Mouse (Mus musculus) liver, adult 2 months (tissue): ENCODE data around the gene Klf8.

ENCODE experiments used
- CTCF ChIP-seq: fragments of 200-500 bp; IDR thresholded peaks from 2 replicates; pipeline ENCODE4 v1.5.1; 2011; ENCODE audit warnings: low read depth, low read length, control low read depth
- POLR2A ChIP-seq: fragments of 200-500 bp; IDR thresholded peaks from 2 replicates; pipeline ENCODE4 v1.6.1; 2011; ENCODE audit warnings: low read length, control low read depth; ENCODE audit not compliant: insufficient read depth; ENCODE audit errors: extremely low read depth

DNA sequence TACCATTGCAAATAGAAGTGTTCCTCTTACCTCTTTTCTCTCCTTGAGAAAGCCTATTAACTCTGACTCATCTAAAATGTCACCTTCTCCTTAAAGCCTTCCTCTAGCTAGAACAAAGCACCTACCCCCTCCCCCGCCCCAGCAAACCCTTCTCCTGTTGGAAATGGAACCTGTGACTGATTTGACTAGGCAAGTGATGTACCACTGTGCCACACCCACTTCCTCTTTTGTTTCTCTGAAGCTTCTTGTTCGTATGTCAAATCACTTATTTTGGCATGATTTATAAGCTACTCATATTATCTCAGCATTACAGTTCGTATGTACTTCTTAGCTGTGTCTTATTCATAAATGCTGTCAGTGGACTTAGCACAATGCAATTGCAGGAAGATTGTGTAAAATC, 144.5 kb downstream of the Klf8 start:
- TF ChIP-seq POLR2A (no peak), CTCF (no peak)
